Mouse (Mus musculus): ENCODE measurements around the gene Cts6.
"Not testable (repeated sequence)": the region's sequence is repeated elsewhere in the genome, so short reads cannot be mapped to it uniquely, and the experiment has no call there.

Cts6 gene

DNA sequence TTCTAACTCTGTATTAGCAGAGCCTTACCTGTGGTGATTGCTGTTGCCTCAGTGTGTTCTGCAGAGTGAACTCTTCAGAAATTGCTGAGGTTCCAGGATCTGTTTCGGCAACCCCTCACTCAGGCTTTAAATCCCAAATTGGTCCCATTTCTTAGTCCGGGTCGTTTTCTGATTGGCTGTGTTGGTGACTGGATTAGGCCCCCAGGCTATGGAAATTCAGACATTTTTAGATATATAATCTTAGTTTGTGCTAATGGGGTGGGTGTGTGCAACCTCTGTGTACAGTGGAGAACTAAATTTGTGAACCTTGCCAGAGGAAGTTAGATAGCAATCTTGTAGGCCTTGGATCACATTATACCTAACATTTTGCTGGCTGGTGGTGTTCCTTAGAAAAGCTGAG is at the start of gene Cts6:
TSS of gene Cts6 (minus strand) at position 101 of the 400 bp plus-strand sequence.
- no peak for DNase-seq (ENCODE audit: low spot score in 2 of 2)

DNA sequence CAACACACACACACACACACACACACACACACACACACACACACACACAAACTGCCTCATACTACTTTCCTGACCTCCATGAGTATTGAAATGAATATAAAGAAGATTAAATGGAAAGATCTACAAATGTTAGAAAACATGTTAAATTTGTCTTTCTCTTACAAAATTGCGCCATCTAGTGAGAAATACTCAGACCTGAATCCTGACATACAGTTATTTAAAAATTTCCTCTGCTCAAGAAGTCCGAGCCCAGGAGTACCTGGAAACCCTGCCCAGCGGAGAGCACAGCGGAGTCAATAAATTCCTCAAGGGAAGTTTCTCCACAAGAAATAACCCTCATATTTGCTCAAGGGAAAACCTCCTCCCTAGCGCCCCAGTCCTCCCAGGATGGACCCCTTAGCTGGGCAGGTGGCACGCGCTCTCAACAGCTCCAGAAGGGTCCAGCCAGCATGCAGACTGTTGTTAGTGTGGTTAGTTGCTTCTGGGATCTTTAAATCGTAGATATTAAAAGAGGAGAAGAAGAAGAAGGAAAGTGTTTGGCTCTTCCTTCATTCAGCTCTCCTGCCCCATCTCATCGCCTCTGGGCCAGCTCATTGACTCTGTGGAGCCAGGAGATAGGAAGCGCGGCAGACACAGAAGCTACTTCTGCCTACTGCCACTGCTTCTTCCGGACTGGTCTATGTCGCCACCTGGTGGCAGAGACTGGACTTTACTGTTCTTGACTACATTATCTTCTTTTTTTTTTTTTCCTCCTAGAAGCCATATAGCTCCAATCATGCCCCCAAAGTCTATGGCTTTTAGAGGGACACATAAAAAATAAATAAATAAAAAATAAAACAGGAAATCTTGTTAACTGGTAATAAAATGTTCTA is 38.1 kb upstream of the Cts6 start:
- DNase-seq (ENCODE audit: low spot score in 2 of 2): peak; percentile 3 to 31

DNA sequence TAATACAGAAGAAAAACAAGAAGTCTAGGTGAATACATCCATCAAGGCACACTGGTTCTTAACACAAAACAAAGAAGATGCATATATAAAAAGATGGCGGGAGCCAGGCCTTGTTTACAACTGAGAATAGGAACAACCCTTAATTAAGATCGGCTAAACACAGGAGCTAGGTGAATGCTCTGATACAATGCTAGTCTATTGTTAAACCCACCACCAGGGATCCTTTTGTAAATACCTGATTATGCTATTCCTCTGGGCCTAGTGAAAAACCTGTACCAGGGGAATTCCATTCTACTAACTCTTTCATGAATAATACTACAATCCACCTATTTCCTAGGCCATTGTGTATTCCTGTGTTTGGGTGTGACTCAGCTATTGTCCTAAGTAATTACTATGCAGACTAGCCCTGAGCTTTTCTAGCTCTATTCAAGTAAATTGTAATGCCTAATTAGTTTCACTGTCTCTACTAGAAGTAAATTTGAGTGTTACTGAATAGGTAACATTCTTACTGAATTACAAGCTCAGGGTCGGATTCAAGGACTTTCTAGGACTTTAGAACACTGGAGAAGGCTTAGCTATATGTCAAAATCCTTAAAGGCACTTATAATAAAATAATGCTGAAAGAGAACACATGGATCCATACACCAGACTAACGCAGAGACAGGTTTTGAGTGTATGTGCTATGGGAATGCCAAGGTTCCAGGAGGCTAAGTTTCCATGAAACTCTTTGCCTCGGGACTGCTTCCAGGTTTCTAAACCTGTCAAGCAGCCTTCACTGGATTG is 17.9 kb downstream of the Cts6 start:
- not testable (repeated sequence) for DNase-seq (ENCODE audit: low spot score in 2 of 2)

DNA sequence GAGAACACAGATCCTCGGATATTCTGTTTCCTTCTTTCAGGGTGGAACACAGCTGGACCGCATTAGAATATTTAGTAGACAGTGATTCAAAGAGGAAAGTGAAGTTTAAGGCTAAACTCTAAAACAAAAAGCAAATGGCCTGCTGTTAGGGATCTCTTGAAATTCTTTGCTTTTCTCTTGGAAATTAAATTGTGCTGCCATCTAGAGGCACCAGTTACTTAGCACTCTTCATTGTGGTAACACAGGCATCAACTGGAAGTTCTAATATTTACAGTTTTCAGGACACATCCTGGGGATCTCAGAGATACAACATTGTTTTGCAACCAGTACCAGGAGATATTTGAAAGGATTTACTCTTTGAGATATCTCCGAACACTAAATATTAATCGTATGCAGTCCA is 38.6 kb downstream of the Cts6 start:
- DNase-seq (ENCODE audit: low spot score in 2 of 2): no peak

DNA sequence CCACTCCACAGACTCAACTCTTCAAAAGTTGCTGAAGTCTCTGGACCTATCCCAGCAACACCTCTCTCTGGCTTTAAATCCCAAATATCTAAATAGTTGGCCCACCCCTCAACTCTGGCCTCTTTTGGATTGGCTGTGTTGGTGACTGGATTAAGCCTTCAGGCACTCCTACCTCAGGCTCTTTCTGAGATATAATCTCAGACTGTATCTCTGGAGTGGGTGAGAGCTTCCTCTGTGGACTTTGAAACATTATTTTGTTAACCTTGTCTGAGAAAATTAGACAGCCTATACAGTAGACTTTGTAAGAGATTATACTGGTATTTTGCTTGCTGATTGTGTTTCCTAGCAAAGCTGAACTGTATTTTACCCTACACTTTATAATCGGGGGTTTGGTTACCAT is 39.1 kb downstream of the Cts6 start, which contains the start of gene Ctsr:
TSS of gene Ctsr (minus strand) at position 101 of the 400 bp plus-strand sequence.
- no peak for DNase-seq (ENCODE audit: low spot score in 2 of 2)

Data from urinary bladder, adult 18-20 months (tissue).